Mouse (Mus musculus) gastrocnemius, adult 2 months (tissue): ENCODE results near the gene Rnf31. TPM values are rescaled to one million over a fixed set of nuclear protein-coding genes. Genes with fewer than 3 reads are reported as not detected.

Experiments used
- DNase-seq: peaks from one replicate; pipeline ENCODE4 v3.0.0; 2022
- H3K27ac ChIP-seq: fragments of 200-600 bp; 2 replicates; pipeline ENCODE4 v1.8.1; 2022; ENCODE audit warnings: mild to moderate bottlenecking
- H3K4me3 ChIP-seq: fragments of 200-600 bp; 2 replicates; pipeline ENCODE4 v1.8.1; 2022; ENCODE audit warnings: mild to moderate bottlenecking, moderate library complexity
- CTCF ChIP-seq: fragments of 200-600 bp; IDR thresholded peaks from 2 replicates; pipeline ENCODE4 v1.8.1; 2022; ENCODE audit warnings: antibody characterized with exemption, mild to moderate bottlenecking, moderate library complexity
- intact Hi-C: fragments of 180-260 bp; cut with DNase I; formaldehyde crosslinking; loops from one replicate; pipeline ENCODE4 v1.15.1; 2025
- total RNA-seq, 2 experiments: library from RNA; stranded (reverse); gene quantifications; 2 replicates each; pipeline ENCODE4 v1.2.3; 2021

Gene Rnf31
- total RNA-seq, 2 experiments from 2014 or later, result 17.1 to 20.4 TPM

- DNase-seq, result peak; percentile 98
- peak within 1 kb of the TSS; percentile 74 for H3K4me3 ChIP-seq
- no peak for TF ChIP-seq CTCF
- intact Hi-C loops, result loop anchor here (2.0 kb wide), 1 partner anchor 14 kb away; the partner anchor contains the start of gene Fitm1
- H3K27ac ChIP-seq, result peak within 1 kb of the TSS; percentile 96
Observed at GRCm38 (mm10) chr14:55560202-55561073, 31.1 kb upstream of the Rnf31 start, which contains the start of gene A730061H03Rik. Gene A730061H03Rik (minus strand): TSS chr14:55560406.

GRCm38 (mm10) chr14:55561860-55562259, 29.6 kb upstream of the Rnf31 start:
- no peak for TF ChIP-seq CTCF
- intact Hi-C loops, result loop anchor here (2.0 kb wide), 1 partner anchor 13 kb away; the partner anchor contains the start of gene Fitm1
- peak overlapping the region; percentile 96; the same call in 1 of the 2 replicates for H3K27ac ChIP-seq

GRCm38 (mm10) chr14:55563249-55563648, 28.3 kb upstream of the Rnf31 start:
- Histone ChIP-seq H3K4me3 (no peak overlapping the region), H3K27ac (no peak overlapping the region)
- DNase-seq, result no peak
- intact Hi-C loops, result no loop called here
- TF ChIP-seq CTCF, result no peak

More at GRCm38 (mm10) chr14:55561860-55562259, 29.6 kb upstream of the Rnf31 start:
- peak overlapping the region; percentile 74 for H3K4me3 ChIP-seq
- DNase-seq, result no peak

GRCm38 (mm10) chr14:55565748-55566147, 25.8 kb upstream of the Rnf31 start:
- intact Hi-C loops, result no loop called here
- no peak overlapping the region for H3K27ac ChIP-seq
- peak; percentile 35; the same call in 1 of the 2 replicates for TF ChIP-seq CTCF
- no peak for DNase-seq
- no peak overlapping the region for H3K4me3 ChIP-seq

- no peak overlapping the region for H3K27ac ChIP-seq
- no peak overlapping the region for H3K4me3 ChIP-seq
- intact Hi-C loops, result no loop called here
- DNase-seq, result no peak
- no peak for TF ChIP-seq CTCF
Observed at GRCm38 (mm10) chr14:55567496-55567895, 24.0 kb upstream of the Rnf31 start.

- intact Hi-C loops, result no loop called here
- TF ChIP-seq CTCF, result no peak
- Histone ChIP-seq H3K27ac (no peak overlapping the region), H3K4me3 (no peak overlapping the region)
- no peak for DNase-seq
Observed at GRCm38 (mm10) chr14:55570588-55570987, 20.9 kb upstream of the Rnf31 start.

- H3K4me3 ChIP-seq, result no peak overlapping the region
- no peak for DNase-seq
- intact Hi-C loops, result no loop called here
- no peak for TF ChIP-seq CTCF
- peak overlapping the region; percentile 35 for H3K27ac ChIP-seq
Observed at GRCm38 (mm10) chr14:55571760-55572159, 19.7 kb upstream of the Rnf31 start.

GRCm38 (mm10) chr14:55575302-55575701, 16.2 kb upstream of the Rnf31 start, which contains the start of gene Fitm1:
Gene Fitm1 (plus strand): TSS chr14:55575617.
- peak within 1 kb of the TSS; percentile 99 for H3K27ac ChIP-seq

GRCm38 (mm10) chr14:55575711-55576110, 15.8 kb upstream of the Rnf31 start:
- DNase-seq, result peak; percentile 61
- no peak for TF ChIP-seq CTCF
- Histone ChIP-seq H3K27ac (peak overlapping the region; percentile 99), H3K4me3 (peak overlapping the region; percentile 78)
- intact Hi-C loops, result loop anchor here (1.0 to 2.0 kb wide), 2 partner anchors 15 to 16 kb away; partner anchors contain the start of genes A730061H03Rik, Dcaf11, Psme2 and Rnf31

More at GRCm38 (mm10) chr14:55575302-55575701, 16.2 kb upstream of the Rnf31 start, which contains the start of gene Fitm1:
- peak within 1 kb of the TSS; percentile 78 for H3K4me3 ChIP-seq
- DNase-seq, result peak; percentile 89
- TF ChIP-seq CTCF, result no peak
- intact Hi-C loops, result loop anchor here (1.0 to 2.0 kb wide), 2 partner anchors 15 to 16 kb away; partner anchors contain the start of genes A730061H03Rik, Dcaf11, Psme2 and Rnf31

- no peak for TF ChIP-seq CTCF
- DNase-seq, result peak; percentile 74
- H3K27ac ChIP-seq, result peak overlapping the region; percentile 99
- H3K4me3 ChIP-seq, result peak overlapping the region; percentile 78
- intact Hi-C loops, result no loop called here
Observed at GRCm38 (mm10) chr14:55576376-55576775, 15.1 kb upstream of the Rnf31 start.

- H3K27ac ChIP-seq, result peak within 1 kb of the TSS; percentile 99
- peak within 1 kb of the TSS; percentile 90 for H3K4me3 ChIP-seq
- no peak for TF ChIP-seq CTCF
- intact Hi-C loops, result no loop called here
- DNase-seq, result peak; percentile 86
Observed at GRCm38 (mm10) chr14:55577871-55578667, 13.4 kb upstream of the Rnf31 start, which contains the start of gene Psme1. Gene Psme1 (plus strand): TSS chr14:55578123.

GRCm38 (mm10) chr14:55578668-55579269, 12.7 kb upstream of the Rnf31 start:
- intact Hi-C loops, result no loop called here
- no peak for TF ChIP-seq CTCF
- peak; percentile 84 for DNase-seq
- Histone ChIP-seq H3K27ac (peak overlapping the region; percentile 97), H3K4me3 (peak overlapping the region; percentile 90)
